Mouse (Mus musculus) stomach, embryonic 15.5 days (tissue): Measurements from ENCODE around the gene Pak3. TPM values are rescaled to one million over a fixed set of nuclear protein-coding genes. Genes with fewer than 3 reads are reported as not detected.

Experiments used
- ATAC-seq: fragments of 200-750 bp; cut with Nextera tagmentation; 2 replicates; pipeline ENCODE4 v1.8.0; 2017; ENCODE audit warnings: low read depth, moderate number of reproducible peaks, moderate TSS enrichment; ENCODE audit not compliant: insufficient read depth, low FRiP score
- H3K27ac ChIP-seq: fragments of 300-500 bp; sonication (generic); 2 replicates; pipeline ENCODE4 v1.5.1; 2015; ENCODE audit warnings: mild to moderate bottlenecking, inconsistent platforms
- H3K27me3 ChIP-seq: fragments of 300-500 bp; sonication (generic); replicated peaks from 2 replicates; pipeline ENCODE4 v1.6.1; 2015; ENCODE audit warnings: inconsistent platforms
- H3K36me3 ChIP-seq: fragments of 300-500 bp; sonication (generic); 2 replicates; pipeline ENCODE4 v1.6.1; 2015; ENCODE audit warnings: inconsistent platforms
- H3K4me1 ChIP-seq: fragments of 300-500 bp; sonication (generic); 2 replicates; pipeline ENCODE4 v1.6.1; 2015; ENCODE audit warnings: inconsistent platforms
- H3K4me2 ChIP-seq: fragments of 300-500 bp; sonication (generic); 2 replicates; pipeline ENCODE4 v1.6.1; 2015; ENCODE audit warnings: mild to moderate bottlenecking, inconsistent platforms
- H3K4me3 ChIP-seq: fragments of 300-500 bp; sonication (generic); replicated peaks from 2 replicates; pipeline ENCODE4 v1.5.1; 2015; ENCODE audit warnings: inconsistent platforms
- H3K9ac ChIP-seq: fragments of 300-500 bp; sonication (generic); 2 replicates; pipeline ENCODE4 v1.6.1; 2015; ENCODE audit warnings: inconsistent platforms
- H3K9me3 ChIP-seq: fragments of 300-500 bp; sonication (generic); 2 replicates; pipeline ENCODE4 v1.6.1; 2016; ENCODE audit warnings: inconsistent platforms
- whole genome bisulfite sequencing: fragments of 180-500 bp; shearing (Covaris S2); methylation state at CpG from one replicate; pipeline ENCODE4 v1.1.7; 2015; 5-methylcytosine and 5-hydroxymethylcytosine counted together
- polyA plus RNA-seq: library from polyadenylated mRNA; unstranded; fragments of >200 nt; fragmentation: Nextera tagmentation; extraction: Ambion mirVana; gene quantifications from 2 replicates; pipeline ENCODE4 v1.2.1, GENCODE M21; 2015

The Pak3 gene
- polyA plus RNA-seq, 1 experiment from 2014 or later = 10.1 TPM

DNA sequence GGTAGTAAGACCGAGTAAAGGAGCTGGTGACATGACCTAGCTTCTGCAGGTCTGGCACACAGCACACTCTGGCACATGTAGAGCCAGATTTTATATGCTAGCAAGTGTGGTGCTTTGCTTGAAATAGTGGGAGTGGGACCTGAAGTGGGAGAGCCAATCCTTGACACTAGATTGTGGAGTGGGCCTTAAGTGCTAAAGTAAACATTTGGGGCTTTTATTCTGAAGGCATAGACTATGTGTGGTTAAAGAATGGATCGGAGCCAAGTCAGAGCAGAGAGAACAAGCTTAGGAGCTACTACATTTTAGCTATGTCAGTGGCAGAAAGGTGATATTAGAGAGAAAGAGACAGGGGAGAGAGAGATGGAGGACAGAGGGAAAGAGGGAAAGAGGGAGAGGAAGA is 61.5 kb downstream of the Pak3 start:
- Histone ChIP-seq H3K4me1 (no peaks in the 10 kb centered on the region), H3K9me3 (no peaks in the 10 kb centered on the region), H3K27ac (no peak overlapping the region), H3K4me3 (no peak overlapping the region), H3K27me3 (no peaks in the 10 kb centered on the region), H3K4me2 (no peak overlapping the region), H3K36me3 (no peaks in the 10 kb centered on the region), H3K9ac (no peak overlapping the region)
- WGBS = 62% methylated on average over 2 of the region's 2 CpGs
- no peak for ATAC-seq

DNA sequence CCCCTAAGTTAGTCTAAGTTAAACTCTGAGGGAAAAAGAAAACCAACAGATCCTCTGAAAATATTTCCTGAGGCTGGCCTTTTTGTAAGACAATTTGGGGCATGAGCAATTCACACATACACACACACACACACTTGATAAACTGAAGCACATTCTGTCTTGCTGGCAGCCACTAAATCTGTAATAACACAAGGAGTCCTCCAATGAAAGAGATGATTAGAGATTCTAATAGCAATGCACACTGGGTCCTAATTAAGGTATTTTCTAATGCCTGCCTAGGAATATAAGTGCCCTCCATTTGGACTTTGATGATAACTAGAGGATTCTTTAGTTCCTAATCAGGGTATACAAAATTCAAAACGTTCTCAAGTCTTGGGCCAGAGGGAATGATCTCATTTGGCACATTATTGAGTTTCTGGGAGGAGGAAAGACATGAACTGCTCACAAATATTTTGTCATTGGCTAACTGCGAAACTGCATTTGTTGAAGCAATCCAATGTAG is 62.1 kb downstream of the Pak3 start:
- no peak overlapping the region for H3K4me3 ChIP-seq
- no peaks in the 10 kb centered on the region for H3K27me3 ChIP-seq
- no peak overlapping the region for H3K4me2 ChIP-seq
- no peak overlapping the region for H3K27ac ChIP-seq
- no peak overlapping the region for H3K9ac ChIP-seq
- 62% methylated on average over 2 of the region's 2 CpGs for WGBS
- H3K4me1 ChIP-seq = no peaks in the 10 kb centered on the region
- no peaks in the 10 kb centered on the region for H3K36me3 ChIP-seq
- no peak for ATAC-seq
- no peaks in the 10 kb centered on the region for H3K9me3 ChIP-seq

DNA sequence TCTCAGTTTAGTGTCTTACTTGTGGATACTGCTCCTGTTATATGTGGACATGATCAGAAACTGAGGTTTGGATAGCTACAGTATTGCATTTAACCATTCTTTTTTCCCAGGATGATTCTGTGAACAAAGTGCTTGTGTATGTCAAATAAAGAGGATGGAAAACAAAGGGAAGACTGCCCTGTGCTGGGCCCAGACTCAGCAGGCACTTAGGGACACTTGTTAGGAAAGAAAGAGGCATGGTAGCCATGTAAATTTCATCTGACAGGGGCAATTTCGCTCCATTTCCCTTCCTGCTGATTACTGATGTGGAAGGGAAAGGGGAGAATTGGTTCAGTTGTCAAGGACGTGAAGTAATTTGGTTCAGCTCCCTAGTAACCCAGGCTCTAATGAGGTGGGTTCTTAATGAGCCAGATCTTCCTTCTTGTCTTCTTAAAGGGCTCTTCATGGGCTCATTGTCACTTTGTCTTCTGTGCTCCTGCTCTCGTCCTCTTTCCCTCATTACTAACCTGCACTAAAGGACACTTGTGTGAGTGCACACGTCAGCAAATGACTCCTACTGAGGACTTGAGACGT is 88.6 kb downstream of the Pak3 start:
- H3K9ac ChIP-seq = no peak overlapping the region
- no peaks in the 10 kb centered on the region for H3K36me3 ChIP-seq
- no peak overlapping the region for H3K27ac ChIP-seq
- H3K4me1 ChIP-seq = no peaks in the 10 kb centered on the region
- no peak for ATAC-seq
- H3K4me3 ChIP-seq = no peak overlapping the region
- no peaks in the 10 kb centered on the region for H3K27me3 ChIP-seq
- WGBS = 70% methylated on average over 5 of the region's 5 CpGs
- H3K9me3 ChIP-seq = no peaks in the 10 kb centered on the region
- H3K4me2 ChIP-seq = no peak overlapping the region

DNA sequence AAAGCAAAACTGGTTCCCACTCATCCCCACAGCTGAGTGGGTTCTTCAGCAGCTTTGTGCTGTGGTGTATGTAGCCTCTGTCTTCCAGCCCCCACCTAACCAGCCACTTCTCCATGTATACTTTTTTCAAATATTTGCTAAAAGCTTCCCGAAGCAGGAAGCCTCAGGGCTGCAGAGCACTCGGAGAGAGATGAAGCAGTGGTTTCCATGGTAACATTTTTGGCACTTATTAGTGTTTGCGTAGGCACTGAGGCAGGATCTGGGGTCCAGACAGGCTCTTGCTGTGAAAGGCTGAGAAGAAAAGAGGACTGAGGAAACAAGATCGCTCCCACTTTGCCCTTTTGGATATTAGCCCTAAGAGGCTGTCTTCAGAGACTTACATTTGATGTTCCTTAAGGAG is 100.3 kb downstream of the Pak3 start:
- H3K27ac ChIP-seq = no peak overlapping the region
- H3K9ac ChIP-seq = no peak overlapping the region
- no peak overlapping the region for H3K4me3 ChIP-seq
- H3K9me3 ChIP-seq = no peaks in the 10 kb centered on the region
- H3K36me3 ChIP-seq = no peaks in the 10 kb centered on the region
- ATAC-seq = no peak
- WGBS = 40% methylated on average over 4 of the region's 4 CpGs
- no peaks in the 10 kb centered on the region for H3K4me1 ChIP-seq
- no peaks in the 10 kb centered on the region for H3K27me3 ChIP-seq
- no peak overlapping the region for H3K4me2 ChIP-seq

DNA sequence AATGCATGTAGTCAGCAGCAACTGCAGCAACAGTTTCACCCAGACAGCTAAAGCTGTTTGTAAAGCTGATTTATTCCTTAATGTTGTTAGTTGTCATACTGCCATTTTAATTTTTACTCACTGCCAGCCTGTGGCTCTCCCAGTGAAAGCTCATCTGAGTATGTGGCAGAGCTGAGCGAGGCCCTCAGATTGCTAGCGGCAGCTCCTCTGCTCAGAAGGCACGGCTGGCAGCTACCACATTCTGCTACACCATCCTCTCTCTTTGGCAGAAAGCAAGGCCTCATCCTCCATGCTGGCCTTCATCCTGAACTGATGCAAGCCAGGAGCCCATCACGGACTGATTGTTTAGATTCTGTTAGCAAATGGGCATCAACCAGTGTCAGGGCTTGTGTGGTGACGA is 109.4 kb downstream of the Pak3 start:
- no peaks in the 10 kb centered on the region for H3K4me1 ChIP-seq
- no peaks in the 10 kb centered on the region for H3K27me3 ChIP-seq
- no peak overlapping the region for H3K9ac ChIP-seq
- H3K9me3 ChIP-seq = no peaks in the 10 kb centered on the region
- H3K4me2 ChIP-seq = no peak overlapping the region
- H3K27ac ChIP-seq = no peak overlapping the region
- 75% methylated on average over 5 of the region's 5 CpGs for WGBS
- H3K4me3 ChIP-seq = no peak overlapping the region
- H3K36me3 ChIP-seq = no peaks in the 10 kb centered on the region
- ATAC-seq = no peak

DNA sequence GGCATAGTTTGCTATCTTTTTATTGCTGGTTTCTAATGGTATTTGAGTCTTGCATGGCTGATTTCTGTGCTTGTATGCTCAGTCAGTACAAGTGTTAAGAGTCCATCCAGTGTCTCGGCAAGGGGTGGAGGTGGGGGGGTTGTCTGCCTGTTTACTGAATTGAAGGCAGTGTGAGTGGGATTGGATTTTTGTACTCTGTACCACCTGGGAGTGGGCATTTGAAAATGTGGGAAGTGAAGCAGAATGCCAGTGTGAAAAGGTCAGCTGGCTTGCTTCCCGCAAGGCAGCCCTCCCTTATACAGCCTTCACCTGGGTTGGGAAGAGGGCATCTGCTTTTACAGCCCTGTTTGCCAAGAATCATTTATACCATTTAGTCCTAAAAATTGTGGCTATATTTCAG is 125.5 kb downstream of the Pak3 start:
- Histone ChIP-seq H3K27ac (no peak overlapping the region), H3K9ac (no peak overlapping the region)
- 67% methylated on average over 2 of the region's 2 CpGs for WGBS

DNA sequence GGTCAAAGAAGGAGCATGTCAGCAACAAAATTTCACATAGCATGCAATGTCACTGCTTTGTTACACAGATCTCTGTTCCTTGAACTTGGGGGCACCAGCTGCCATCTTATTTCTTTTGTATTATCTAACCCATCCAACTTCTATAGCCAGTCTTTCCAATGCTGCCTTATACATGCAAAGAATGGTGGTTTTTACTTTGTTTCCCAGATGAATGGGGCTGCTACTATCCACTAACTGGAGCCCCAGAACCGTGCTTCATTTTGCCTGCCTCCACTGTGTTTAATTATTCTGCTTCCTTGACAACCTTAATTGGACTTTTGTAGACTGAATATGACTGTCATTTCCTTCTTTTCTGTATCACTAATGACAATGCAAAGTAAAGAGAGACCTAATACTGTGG is 126.4 kb downstream of the Pak3 start:
- Histone ChIP-seq H3K9me3 (no peaks in the 10 kb centered on the region), H3K27ac (no peak overlapping the region), H3K9ac (no peak overlapping the region), H3K4me3 (no peak overlapping the region), H3K36me3 (no peaks in the 10 kb centered on the region), H3K27me3 (no peaks in the 10 kb centered on the region), H3K4me2 (no peak overlapping the region), H3K4me1 (no peaks in the 10 kb centered on the region)
- WGBS = 57% methylated on average over 1 of the region's 1 CpGs
- ATAC-seq = no peak

More for the DNA sequence above, 125.5 kb downstream of the Pak3 start:
- Histone ChIP-seq H3K4me2 (no peak overlapping the region), H3K9me3 (no peaks in the 10 kb centered on the region), H3K27me3 (no peaks in the 10 kb centered on the region), H3K4me1 (no peaks in the 10 kb centered on the region), H3K4me3 (no peak overlapping the region), H3K36me3 (no peaks in the 10 kb centered on the region)
- ATAC-seq = no peak

DNA sequence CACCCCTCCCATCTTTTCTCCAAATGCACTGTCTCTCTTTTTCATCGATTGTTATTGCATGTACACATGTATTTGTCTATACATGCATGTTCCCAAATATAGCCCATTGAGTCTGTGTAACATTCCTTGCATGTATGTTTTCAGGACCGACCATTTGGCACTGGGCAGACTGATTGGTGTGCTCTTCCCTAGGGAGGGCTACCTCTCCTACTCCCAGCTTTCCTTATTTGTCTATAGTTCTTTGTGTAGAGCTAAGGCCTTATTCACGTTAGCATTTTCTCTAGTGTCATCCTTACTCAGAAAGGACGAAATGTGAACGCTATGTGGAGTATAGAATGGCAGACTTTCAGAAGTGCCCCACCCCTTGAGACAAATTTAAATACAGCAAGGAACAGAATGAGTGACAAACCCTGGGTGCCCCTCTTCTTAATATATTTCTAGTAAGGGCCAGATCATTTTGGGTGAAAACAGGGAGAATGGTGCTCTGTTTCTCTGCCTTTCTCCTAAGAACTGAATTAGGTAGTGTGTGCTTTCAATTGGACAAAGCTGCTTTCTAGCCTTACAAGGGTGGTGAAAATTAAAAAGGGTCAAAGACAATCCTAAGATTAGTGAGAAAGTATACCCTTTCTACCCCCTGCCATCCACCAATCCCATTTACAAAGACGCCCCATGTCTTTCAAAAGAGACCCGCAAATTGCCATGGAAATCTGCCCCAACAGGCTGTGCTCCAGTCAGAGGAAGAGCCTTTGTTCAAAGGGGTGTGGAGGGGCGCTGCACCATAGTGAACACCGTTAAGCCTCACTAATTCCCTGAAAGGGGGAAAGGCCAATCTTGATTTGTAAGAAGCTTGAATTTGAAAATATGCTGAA is 136.2 kb downstream of the Pak3 start:
- WGBS = 52% methylated on average over 9 of the region's 9 CpGs

DNA sequence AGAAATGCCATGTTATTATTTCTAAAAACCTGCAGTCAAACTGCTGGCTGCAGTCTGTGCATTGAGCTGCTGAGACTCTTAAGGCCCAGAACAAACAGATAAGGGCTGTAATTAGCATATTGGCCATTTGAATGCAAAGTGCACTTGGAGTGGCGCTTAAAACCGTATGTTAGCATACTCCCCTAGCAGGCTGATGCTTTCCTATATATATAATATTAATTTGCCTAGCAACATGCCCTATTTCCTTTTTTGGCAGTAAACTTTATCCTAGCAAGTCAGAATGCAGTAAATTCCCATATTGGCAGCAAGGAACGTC is 136.7 kb downstream of the Pak3 start:
- Histone ChIP-seq H3K9me3 (no peaks in the 10 kb centered on the region), H3K27me3 (no peaks in the 10 kb centered on the region), H3K4me2 (no peak overlapping the region), H3K4me3 (no peak overlapping the region), H3K27ac (no peak overlapping the region), H3K9ac (no peak overlapping the region), H3K36me3 (no peaks in the 10 kb centered on the region), H3K4me1 (no peaks in the 10 kb centered on the region)
- WGBS = 31% methylated on average over 3 of the region's 3 CpGs
- no peak for ATAC-seq

More for the DNA sequence above, 136.2 kb downstream of the Pak3 start:
- ATAC-seq = no peak
- no peak overlapping the region for H3K27ac ChIP-seq
- H3K36me3 ChIP-seq = no peaks in the 10 kb centered on the region
- H3K4me2 ChIP-seq = no peak overlapping the region
- no peaks in the 10 kb centered on the region for H3K4me1 ChIP-seq
- no peaks in the 10 kb centered on the region for H3K9me3 ChIP-seq
- H3K27me3 ChIP-seq = no peaks in the 10 kb centered on the region
- H3K9ac ChIP-seq = no peak overlapping the region
- H3K4me3 ChIP-seq = no peak overlapping the region

DNA sequence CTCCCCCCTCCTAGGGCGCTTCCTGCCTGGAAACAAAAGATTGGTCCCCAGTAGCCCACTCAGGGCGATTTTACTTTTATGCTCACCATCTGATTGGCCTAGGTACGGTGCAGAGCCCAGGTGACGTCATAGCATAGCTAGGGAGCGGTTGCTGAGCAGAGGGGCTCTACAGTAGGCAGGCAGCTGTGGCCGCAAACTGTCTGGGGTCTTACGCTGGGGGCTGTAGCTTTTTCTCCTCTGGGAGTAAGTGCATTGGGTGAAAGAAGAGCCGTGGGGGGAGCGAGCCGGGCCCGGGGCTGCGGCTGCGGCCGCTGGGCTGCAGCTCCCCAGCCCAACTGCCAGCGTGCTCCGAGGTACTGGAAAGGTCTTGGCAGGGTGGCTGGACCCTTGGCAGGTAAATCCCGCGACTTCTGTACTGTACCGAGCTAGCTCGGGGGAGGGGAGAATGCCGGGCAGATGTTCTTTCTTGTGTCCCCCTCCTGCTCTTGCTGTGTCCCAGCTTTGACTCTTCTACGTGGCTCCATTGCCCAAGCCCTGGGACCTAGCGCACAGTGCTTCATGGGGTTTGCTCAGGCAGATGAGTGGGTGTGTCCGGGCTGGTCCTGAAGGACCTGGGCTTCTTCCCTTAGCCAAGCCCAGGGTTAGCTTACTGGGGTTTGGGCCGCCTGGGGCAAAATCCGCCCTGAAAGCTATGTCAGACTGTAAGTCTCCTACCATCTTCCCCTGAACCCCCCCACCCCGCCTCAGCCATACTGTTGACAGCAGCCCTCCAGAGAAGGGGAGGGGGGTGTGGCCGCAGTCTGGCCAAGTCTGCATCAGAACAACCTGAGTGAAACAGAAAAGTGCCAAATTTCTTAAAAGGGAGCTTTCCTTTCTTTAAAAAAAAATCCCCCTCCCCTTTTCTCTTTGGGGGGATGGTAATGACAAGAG is 146.1 kb downstream of the Pak3 start:
- ATAC-seq = peak; percentile 88
- Histone ChIP-seq H3K27me3 (no peaks in the 10 kb centered on the region), H3K9ac (no peak overlapping the region), H3K36me3 (no peaks in the 10 kb centered on the region), H3K27ac (no peak overlapping the region), H3K4me1 (no peaks in the 10 kb centered on the region), H3K4me3 (peak overlapping the region; percentile 49), H3K4me2 (peak overlapping the region; percentile 66), H3K9me3 (no peaks in the 10 kb centered on the region)
- WGBS = 19% methylated on average over 28 of the region's 28 CpGs

DNA sequence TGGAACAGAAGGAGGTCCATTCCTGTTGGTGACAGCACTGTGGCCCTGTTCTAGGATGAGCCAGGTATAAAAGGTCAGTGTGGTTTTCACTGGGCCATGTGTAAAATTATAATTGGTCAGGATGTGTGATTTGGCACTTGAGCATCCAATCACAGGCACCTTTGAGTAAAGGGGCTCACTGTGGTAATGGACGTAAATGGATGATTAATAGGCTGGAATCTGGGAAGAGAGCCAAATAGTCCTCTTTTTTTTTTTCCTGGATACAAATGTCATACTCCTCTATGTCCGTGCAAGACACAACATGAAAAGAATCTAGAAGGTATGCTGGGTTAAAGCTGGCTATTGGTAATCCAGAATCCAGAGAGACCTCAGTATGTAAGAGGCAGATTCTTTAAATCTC is 147.4 kb downstream of the Pak3 start:
- Histone ChIP-seq H3K36me3 (no peaks in the 10 kb centered on the region), H3K4me1 (no peaks in the 10 kb centered on the region), H3K9ac (no peak overlapping the region), H3K9me3 (no peaks in the 10 kb centered on the region), H3K27ac (no peak overlapping the region), H3K27me3 (no peaks in the 10 kb centered on the region), H3K4me3 (no peak overlapping the region), H3K4me2 (no peak overlapping the region)
- no peak for ATAC-seq
- 42% methylated on average over 2 of the region's 2 CpGs for WGBS

DNA sequence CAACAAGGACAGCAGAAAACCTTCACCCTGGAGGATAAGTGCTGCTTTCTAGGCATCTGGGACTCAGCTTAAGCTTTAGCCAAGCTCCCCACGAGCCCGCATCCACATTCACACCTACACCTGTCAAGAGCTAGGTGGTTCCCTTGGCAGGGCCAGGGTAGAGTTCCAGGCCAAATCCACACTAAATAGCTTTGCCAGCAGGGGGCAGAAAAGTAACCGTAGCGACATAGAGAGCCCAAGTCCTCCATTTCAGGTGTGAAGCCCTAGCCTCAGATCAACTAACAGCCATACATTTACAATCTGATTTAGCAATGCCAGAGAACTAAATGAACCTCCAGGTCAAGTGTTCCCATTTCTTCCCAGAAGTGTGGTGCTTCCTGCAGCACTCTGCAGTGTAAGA is 148.6 kb downstream of the Pak3 start:
- Histone ChIP-seq H3K27ac (no peak overlapping the region), H3K4me1 (no peaks in the 10 kb centered on the region), H3K4me2 (no peak overlapping the region), H3K9me3 (no peaks in the 10 kb centered on the region), H3K36me3 (no peaks in the 10 kb centered on the region), H3K9ac (no peak overlapping the region), H3K4me3 (no peak overlapping the region), H3K27me3 (no peaks in the 10 kb centered on the region)
- WGBS = 38% methylated on average over 4 of the region's 4 CpGs
- no peak for ATAC-seq
